Mouse (Mus musculus): ENCODE data around the gene Tmc4. TPM values are rescaled to one million over a fixed set of nuclear protein-coding genes. Genes with fewer than 3 reads are reported as not detected.
A peak's percentile ranks its signal among the peaks of the same experiment; 100 is the strongest.
"Not testable (repeated sequence)": the region's sequence is repeated elsewhere in the genome, so short reads cannot be mapped to it uniquely, and the experiment has no call there.

Gene Tmc4
- polyA plus RNA-seq, 1 experiment from 2014 or later, result 6.2 TPM

DNA sequence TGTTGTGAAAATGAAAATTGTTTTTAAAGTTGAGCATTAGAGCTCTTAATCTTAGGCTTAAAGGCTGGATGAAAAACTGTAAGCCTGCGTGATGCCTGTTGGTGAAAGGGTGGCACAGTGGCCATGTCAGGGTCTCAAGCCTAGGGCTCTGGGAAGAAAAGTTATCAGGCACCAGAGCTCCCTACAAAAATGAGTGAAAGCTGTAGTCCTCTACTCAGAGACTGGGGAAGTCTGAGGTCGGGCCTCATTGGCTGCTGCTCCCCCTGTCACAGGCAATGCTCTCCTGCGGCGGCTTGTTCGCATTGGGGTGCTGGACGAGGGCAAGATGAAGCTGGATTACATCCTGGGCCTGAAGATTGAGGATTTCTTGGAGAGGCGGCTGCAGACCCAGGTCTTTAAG is 28.1 kb upstream of the Tmc4 start:
- ATAC-seq (ENCODE audit: insufficient number of reproducible peaks, insufficient read depth, low FRiP score, low TSS enrichment, low read depth); H3K27me3 ChIP-seq; H3K9me3 ChIP-seq: not testable (repeated sequence)
- Histone ChIP-seq H3K4me3 (peak overlapping the region; percentile 83), H3K36me3 (peaks cover 36% of the 10 kb centered on the region), H3K27ac (peak overlapping the region; percentile 96), H3K4me1 (peaks cover 17% of the 10 kb centered on the region), H3K9ac (peak overlapping the region; percentile 94), H3K4me2 (peak overlapping the region; percentile 91)
- WGBS, result 3% methylated on average over 6 of the region's 7 CpGs

DNA sequence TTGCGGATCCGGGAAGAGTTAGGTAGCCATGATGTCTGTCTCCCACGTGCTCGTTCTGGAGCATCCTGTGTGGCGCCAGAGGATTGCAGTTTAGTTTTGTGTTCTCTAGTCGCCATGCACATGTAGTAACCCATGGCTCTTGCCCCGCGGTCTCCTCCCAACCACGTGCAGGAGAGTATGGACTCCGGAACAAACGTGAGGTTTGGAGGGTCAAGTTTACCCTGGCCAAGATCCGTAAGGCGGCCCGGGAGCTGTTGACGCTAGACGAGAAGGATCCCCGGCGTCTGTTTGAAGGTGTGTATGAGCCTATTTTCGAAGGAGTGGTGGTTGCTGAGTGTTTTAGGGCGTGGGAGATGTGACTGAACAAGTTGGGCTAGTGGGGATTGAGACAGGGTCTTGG is 27.1 kb upstream of the Tmc4 start:
- peak overlapping the region; percentile 83 for H3K4me3 ChIP-seq
- H3K27me3 ChIP-seq, result no peaks in the 10 kb centered on the region
- peak overlapping the region; percentile 96 for H3K27ac ChIP-seq
- under 1% methylated on average over 20 of the region's 20 CpGs for WGBS
- peaks cover 46% of the 10 kb centered on the region for H3K36me3 ChIP-seq
- peak overlapping the region; percentile 94 for H3K9ac ChIP-seq
- no peaks in the 10 kb centered on the region for H3K9me3 ChIP-seq
- H3K4me1 ChIP-seq, result peaks cover 17% of the 10 kb centered on the region
- H3K4me2 ChIP-seq, result peak overlapping the region; percentile 91
- ATAC-seq (ENCODE audit: insufficient number of reproducible peaks, insufficient read depth, low FRiP score, low TSS enrichment, low read depth), result no peak

DNA sequence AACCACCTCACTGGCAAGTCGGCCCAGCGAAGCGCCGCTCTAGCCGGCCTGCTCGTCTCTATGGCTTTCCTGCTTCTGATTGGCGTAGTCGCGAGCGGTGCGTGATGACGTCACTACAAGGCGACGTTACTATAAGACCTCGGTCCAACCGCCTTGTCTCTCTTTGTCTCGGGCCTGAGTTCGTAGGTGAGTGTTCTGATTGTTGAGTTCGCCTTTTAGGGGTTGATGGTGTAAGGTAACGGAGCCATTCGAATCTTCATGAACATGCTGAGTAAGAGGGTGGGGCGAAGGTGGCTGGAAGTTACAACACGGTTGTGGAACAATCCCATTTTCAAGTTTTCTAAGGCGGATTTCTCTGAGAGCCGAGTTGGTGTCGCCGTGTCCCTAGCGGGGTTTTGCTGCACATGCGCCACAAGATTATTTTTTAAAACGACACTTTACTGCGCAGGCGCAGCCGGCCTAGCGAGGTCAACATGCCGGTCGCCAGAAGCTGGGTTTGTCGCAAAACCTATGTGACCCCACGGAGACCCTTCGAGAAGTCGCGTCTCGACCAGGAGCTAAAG is 26.6 kb upstream of the Tmc4 start, which contains the start of gene Rps9:
Gene Rps9 (plus strand): TSS at position 115 of the 563 bp plus-strand sequence.
- Histone ChIP-seq H3K27ac (peak within 1 kb of the TSS; percentile 96), H3K27me3 (no peaks in the 10 kb centered on the region), H3K4me2 (peak within 1 kb of the TSS; percentile 91), H3K4me1 (peaks cover 17% of the 10 kb centered on the region), H3K9ac (peak within 1 kb of the TSS; percentile 94), H3K36me3 (peaks cover 51% of the 10 kb centered on the region), H3K9me3 (no peaks in the 10 kb centered on the region), H3K4me3 (peak within 1 kb of the TSS; percentile 83)
- under 1% methylated on average over 42 of the region's 42 CpGs for WGBS
- peak; percentile 90 for ATAC-seq (ENCODE audit: insufficient number of reproducible peaks, insufficient read depth, low FRiP score, low TSS enrichment, low read depth)

DNA sequence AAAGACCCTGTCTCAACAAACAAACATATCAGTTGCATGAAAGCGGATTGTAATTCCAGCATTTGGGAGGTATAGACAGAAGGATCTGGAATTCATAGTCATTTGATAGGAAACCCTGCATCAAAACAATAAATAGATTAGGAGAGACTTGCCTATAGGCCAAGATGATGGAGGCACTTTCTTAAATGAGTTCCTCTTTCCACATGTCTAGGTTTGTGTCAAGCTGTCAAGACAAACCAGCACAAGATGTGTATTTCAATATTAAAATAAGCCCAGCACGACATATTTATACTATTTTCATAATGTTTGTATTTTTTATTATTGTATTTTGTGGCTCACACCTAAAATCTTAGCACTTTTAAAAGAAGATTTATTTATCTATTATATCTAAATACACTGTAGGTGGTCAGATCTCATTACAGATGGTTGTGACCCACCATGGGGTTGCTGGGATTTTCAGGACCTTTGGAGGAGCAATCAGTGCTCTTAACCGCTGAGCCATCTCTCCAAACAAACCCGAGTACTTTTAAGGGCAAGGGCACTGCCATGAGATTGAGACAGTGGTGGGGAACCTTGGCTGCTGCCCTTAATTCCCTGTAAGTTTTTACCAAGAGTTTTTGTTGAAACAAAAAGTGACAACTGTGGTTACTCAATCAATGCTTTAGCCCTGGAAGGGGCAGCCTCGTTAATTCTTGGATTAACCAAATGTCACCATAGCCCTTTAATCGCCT is 26.0 kb upstream of the Tmc4 start:
- Histone ChIP-seq H3K27me3 (no peaks in the 10 kb centered on the region), H3K4me2 (peak overlapping the region; percentile 91), H3K27ac (peak overlapping the region; percentile 96), H3K9me3 (no peaks in the 10 kb centered on the region), H3K9ac (peak overlapping the region; percentile 94), H3K4me1 (peaks cover 17% of the 10 kb centered on the region), H3K36me3 (peaks cover 58% of the 10 kb centered on the region), H3K4me3 (peak overlapping the region; percentile 83)
- 19% methylated on average over 6 of the region's 6 CpGs for WGBS
- peak; percentile 32; the same call in 1 of the 2 replicates for ATAC-seq (ENCODE audit: insufficient number of reproducible peaks, insufficient read depth, low FRiP score, low TSS enrichment, low read depth)

DNA sequence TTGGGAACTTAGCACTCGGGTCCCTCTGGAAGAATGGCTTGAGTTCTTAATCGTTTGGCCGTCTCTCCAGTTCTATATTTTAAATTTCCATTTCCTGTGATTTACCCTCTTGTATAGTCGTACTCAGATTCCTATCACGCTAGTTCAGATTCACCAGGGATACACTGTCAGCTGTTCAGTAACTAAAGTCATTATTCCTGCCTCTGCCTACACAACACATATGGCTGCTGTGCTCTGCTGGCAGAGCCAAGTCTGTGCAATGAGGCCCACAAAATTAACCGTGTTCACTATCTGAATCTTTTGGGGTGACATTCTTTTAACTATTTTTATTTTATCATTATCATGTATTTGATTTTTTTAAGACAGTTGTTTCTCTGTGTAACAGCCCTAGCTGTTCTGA is 21.1 kb upstream of the Tmc4 start:
- H3K4me3 ChIP-seq, result no peak overlapping the region
- no peak overlapping the region for H3K27ac ChIP-seq
- H3K9me3 ChIP-seq, result no peaks in the 10 kb centered on the region
- no peak for ATAC-seq (ENCODE audit: insufficient number of reproducible peaks, insufficient read depth, low FRiP score, low TSS enrichment, low read depth)
- H3K27me3 ChIP-seq, result no peaks in the 10 kb centered on the region
- no peak overlapping the region for H3K4me2 ChIP-seq
- no peak overlapping the region for H3K9ac ChIP-seq
- whole genome bisulfite sequencing, result 94% methylated on average over 6 of the region's 6 CpGs
- H3K4me1 ChIP-seq, result peaks cover 9% of the 10 kb centered on the region
- H3K36me3 ChIP-seq, result peaks cover 46% of the 10 kb centered on the region

DNA sequence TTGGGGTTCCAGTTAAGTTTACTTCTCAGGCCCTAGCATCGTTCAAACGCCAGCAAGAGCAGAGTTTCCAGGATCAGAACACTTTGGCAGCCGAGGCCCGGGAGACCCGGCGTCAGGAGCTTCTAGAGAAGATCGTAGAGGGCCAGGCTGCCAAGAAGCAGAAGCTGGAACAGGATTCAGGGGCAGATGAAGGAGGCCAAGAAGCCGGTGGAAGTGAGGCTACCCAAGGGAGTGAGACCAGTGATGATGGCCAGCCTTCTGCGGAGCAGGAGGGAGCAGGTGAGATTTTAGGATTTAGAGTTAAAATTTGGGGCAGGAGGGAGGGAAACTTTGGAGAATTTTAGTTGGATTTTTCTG is 17.6 kb upstream of the Tmc4 start:
- ATAC-seq (ENCODE audit: insufficient number of reproducible peaks, insufficient read depth, low FRiP score, low TSS enrichment, low read depth); H3K27me3 ChIP-seq; H3K9me3 ChIP-seq: not testable (repeated sequence)
- Histone ChIP-seq H3K36me3 (peaks cover 42% of the 10 kb centered on the region), H3K4me2 (peak overlapping the region; percentile 81), H3K27ac (peak overlapping the region; percentile 98), H3K9ac (peak overlapping the region; percentile 93), H3K4me3 (peak overlapping the region; percentile 73), H3K4me1 (peaks cover 21% of the 10 kb centered on the region)
- 4% methylated on average over 9 of the region's 9 CpGs for WGBS

DNA sequence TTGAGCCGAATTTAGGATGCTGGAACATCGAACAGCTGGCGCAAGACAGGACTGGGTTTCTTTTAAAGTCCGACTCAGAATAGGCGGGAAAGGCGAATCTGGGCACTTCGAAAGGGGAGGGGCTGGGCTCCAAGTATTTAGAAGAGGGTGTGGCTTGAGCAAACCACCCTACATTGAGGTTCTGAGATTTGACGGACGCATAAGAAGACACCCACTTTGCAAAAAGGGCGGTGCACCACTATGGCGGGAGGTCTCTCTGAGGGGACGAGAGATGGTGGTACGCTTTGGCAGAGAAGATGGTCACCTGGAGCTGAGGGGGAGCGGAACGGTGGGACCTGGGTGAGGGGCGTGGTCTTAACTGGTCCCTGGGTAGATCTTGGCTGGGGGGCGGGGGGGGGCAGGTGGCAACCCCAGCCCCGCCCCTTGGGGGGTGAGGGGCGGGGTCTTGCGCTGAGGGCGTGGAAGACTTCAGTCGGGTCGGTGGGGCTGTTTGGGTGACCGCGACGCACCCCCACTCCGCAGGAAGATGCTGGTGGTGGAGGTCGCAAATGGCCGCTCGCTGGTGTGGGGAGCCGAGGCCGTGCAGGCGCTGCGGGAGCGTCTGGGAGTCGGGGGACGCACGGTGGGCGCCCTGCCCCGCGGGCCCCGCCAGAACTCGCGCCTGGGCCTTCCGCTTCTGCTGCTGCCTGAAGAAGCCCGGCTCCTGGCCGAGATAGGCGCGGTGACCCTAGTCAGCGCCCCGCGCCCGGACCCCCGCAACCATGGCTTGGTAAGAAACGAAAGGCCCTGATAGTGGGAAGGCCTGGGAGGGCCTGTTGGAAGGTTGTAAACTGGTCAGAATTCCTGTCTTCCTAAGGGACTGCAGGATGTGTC is 17.0 kb upstream of the Tmc4 start:
- peak; percentile 52 for ATAC-seq (ENCODE audit: insufficient number of reproducible peaks, insufficient read depth, low FRiP score, low TSS enrichment, low read depth)
- H3K4me2 ChIP-seq, result peak overlapping the region; percentile 81
- peaks cover 36% of the 10 kb centered on the region for H3K36me3 ChIP-seq
- H3K4me1 ChIP-seq, result peaks cover 21% of the 10 kb centered on the region
- no peaks in the 10 kb centered on the region for H3K9me3 ChIP-seq
- H3K27ac ChIP-seq, result peak overlapping the region; percentile 98
- peak overlapping the region; percentile 93 for H3K9ac ChIP-seq
- under 1% methylated on average over 54 of the region's 55 CpGs for WGBS
- H3K4me3 ChIP-seq, result peak overlapping the region; percentile 73
- no peaks in the 10 kb centered on the region for H3K27me3 ChIP-seq

DNA sequence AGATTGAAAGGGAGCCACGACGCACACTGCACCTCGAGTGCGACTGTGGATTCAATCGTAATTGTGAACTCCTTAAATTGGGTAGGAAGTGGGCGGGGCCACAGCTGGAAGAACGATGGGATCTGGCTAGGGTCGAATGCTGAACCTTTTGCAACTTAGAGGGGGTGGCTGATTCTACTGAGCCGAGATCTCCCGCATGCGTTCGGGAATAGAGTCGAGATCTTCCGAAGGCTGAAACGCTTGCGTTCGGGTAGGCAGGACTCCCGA is 16.4 kb upstream of the Tmc4 start:
- no peak for ATAC-seq (ENCODE audit: insufficient number of reproducible peaks, insufficient read depth, low FRiP score, low TSS enrichment, low read depth)
- Histone ChIP-seq H3K27me3 (no peaks in the 10 kb centered on the region), H3K9ac (peak overlapping the region; percentile 93), H3K9me3 (no peaks in the 10 kb centered on the region), H3K4me2 (peak overlapping the region; percentile 81), H3K4me1 (peaks cover 21% of the 10 kb centered on the region), H3K36me3 (peaks cover 31% of the 10 kb centered on the region), H3K27ac (peak overlapping the region; percentile 98), H3K4me3 (peak overlapping the region; percentile 73)
- under 1% methylated on average over 18 of the region's 18 CpGs for WGBS

DNA sequence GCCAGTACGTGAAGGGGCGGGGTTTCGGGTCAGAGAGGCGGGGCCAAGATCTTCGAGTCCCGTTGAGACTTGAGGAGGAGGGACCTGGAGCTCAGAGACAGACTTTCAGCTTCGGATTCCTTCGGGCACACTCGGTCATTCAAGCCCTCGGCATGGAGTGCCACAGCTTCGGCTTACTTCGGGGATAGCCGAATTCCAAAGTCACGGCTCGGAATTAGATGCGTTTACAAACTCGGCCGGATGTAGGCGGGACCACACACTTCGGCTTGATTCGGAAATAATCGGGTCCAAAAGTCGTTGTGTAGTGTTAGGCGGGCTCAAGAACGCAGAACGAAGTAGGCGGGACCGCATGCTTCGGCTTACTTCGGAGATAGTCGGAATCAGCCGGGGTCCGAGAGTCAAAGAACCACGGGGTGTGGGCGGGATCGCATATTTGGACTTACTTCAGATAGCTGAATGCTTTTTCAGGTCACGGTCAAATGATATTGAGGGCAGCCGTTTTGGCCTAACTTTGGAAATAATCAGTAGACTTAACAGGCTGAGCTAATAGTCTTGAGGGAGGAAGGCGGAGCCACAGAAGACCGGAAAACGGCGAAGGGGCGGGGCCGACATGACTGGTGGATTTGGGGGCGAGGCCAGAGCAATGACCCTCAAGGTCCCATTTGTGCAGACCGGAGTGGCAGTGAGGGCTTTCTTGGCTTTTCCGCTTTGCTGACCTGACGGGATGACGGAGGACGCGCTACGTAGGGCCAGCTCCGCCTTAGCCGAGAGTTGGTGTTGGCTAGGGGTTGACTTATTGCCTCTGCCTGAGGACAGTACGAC is 15.8 kb upstream of the Tmc4 start, which contains the start of gene Mboat7:
Gene Mboat7 (minus strand): TSS at position 537 of the 822 bp plus-strand sequence.
- peak within 1 kb of the TSS; percentile 98 for H3K27ac ChIP-seq
- no peaks in the 10 kb centered on the region for H3K27me3 ChIP-seq
- peak; percentile 92 for ATAC-seq (ENCODE audit: insufficient number of reproducible peaks, insufficient read depth, low FRiP score, low TSS enrichment, low read depth)
- under 1% methylated on average over 55 of the region's 55 CpGs for WGBS
- H3K4me3 ChIP-seq, result peak within 1 kb of the TSS; percentile 73
- peak within 1 kb of the TSS; percentile 93 for H3K9ac ChIP-seq
- H3K36me3 ChIP-seq, result peaks cover 31% of the 10 kb centered on the region
- H3K4me1 ChIP-seq, result peaks cover 21% of the 10 kb centered on the region
- peak within 1 kb of the TSS; percentile 81 for H3K4me2 ChIP-seq
- H3K9me3 ChIP-seq, result no peaks in the 10 kb centered on the region

DNA sequence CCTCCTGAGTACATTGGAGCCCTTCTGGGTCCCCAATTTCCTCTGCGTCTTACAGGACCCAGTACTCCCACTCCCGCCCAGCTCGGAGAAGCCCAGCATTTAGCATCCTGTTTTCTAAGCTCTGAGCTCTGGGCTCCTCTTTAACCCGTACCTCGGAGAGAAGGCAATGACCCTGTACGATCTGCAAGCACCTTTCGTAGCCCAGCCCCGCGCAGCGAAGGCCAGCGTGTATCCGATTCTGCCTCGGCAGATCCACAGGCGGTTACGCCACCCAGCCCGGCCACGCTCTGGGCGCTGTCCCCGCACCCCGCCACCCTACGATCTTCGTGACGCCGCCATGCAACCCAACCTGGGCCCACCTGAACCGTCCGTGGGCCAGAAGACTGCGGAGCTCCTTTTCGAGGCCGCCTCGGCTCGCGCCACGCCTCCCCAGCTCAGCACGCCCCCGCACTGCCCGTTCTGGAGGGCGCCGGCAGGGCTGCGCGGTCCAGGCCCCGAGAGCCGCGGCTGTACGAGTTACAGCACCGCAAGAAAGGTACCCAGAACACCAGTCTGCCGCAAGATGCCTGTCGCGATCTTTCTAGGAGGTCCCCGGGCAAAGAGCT is 15.1 kb upstream of the Tmc4 start, which contains the start of gene Tsen34:
Gene Tsen34 (plus strand): TSS at position 482 of the 605 bp plus-strand sequence.
- H3K4me2 ChIP-seq, result peak within 1 kb of the TSS; percentile 81
- H3K9me3 ChIP-seq, result no peaks in the 10 kb centered on the region
- H3K36me3 ChIP-seq, result peaks cover 30% of the 10 kb centered on the region
- under 1% methylated on average over 49 of the region's 49 CpGs for WGBS
- H3K27me3 ChIP-seq, result no peaks in the 10 kb centered on the region
- peak within 1 kb of the TSS; percentile 73 for H3K4me3 ChIP-seq
- peak within 1 kb of the TSS; percentile 93 for H3K9ac ChIP-seq
- no peak; the same call in 1 of the 2 replicates for ATAC-seq (ENCODE audit: insufficient number of reproducible peaks, insufficient read depth, low FRiP score, low TSS enrichment, low read depth)
- peaks cover 21% of the 10 kb centered on the region for H3K4me1 ChIP-seq
- peak within 1 kb of the TSS; percentile 98 for H3K27ac ChIP-seq

Measured in embryonic facial prominence, embryonic 13.5 days (tissue).